Mouse (Mus musculus) embryonic stem cell, embryonic (primary cell): ENCODE data around the gene Rnase2a.
"Not testable (repeated sequence)": the region's sequence is repeated elsewhere in the genome, so short reads cannot be mapped to it uniquely, and the experiment has no call there.

Experiments
- CTCF ChIA-PET, 4 experiments: fragments of 300-600 bp in 2 of 4; fragments of 350-600 bp in 2 of 4; sonication (Branson Sonifier 250); formaldehyde crosslinking; loops; one replicate each; lab custom pipeline; 2022; ENCODE audit warnings: inconsistent platforms in 2 of 4; lab: Charles Lee
- POLR2A ChIA-PET, 4 experiments: fragments of 300-600 bp in 2 of 4; fragments of 350-600 bp in 2 of 4; sonication (Branson Sonifier 250); formaldehyde crosslinking; loops; one replicate each; lab custom pipeline; 2022; ENCODE audit warnings: antibody characterized with exemption in 4 of 4, inconsistent platforms in 1 of 4; lab: Charles Lee

Gene Rnase2a

GRCm38 (mm10) chr14:51256041-51256440 lies at the start of gene Rnase2a:
TSS of gene Rnase2a (minus strand) at chr14:51256112.
- ChIA-PET POLR2A (no interaction called here), CTCF (no interaction called here)

- ChIA-PET CTCF (interaction anchor here in 1 of 4 experiments (0.6 kb wide), 2 partner anchors 190 to 1979 kb away, joined by 3 to 4 read pairs; no protein-coding TSS in a partner anchor), POLR2A (no interaction called here)
Observed at GRCm38 (mm10) chr14:51291505-51291904, 35.6 kb upstream of the Rnase2a start.

- CTCF ChIA-PET = interaction anchor here in 1 of 4 experiments (0.6 kb wide), 1 partner anchor 584 kb away, joined by 7 read pairs; no protein-coding TSS in a partner anchor
- POLR2A ChIA-PET = interaction anchor here in 1 of 4 experiments (0.6 kb wide), 1 partner anchor 855 kb away, joined by 3 read pairs; no protein-coding TSS in a partner anchor
Observed at GRCm38 (mm10) chr14:51278515-51278914, 22.6 kb upstream of the Rnase2a start.

- ChIA-PET CTCF (interaction anchor here in 3 of 4 experiments (0.7 to 2.0 kb wide), 6 partner anchors 14 to 96 kb away, joined by 3 to 24 read pairs (median 3); no protein-coding TSS in a partner anchor), POLR2A (no interaction called here)
Observed at GRCm38 (mm10) chr14:51268677-51269076, 12.8 kb upstream of the Rnase2a start.

DNA sequence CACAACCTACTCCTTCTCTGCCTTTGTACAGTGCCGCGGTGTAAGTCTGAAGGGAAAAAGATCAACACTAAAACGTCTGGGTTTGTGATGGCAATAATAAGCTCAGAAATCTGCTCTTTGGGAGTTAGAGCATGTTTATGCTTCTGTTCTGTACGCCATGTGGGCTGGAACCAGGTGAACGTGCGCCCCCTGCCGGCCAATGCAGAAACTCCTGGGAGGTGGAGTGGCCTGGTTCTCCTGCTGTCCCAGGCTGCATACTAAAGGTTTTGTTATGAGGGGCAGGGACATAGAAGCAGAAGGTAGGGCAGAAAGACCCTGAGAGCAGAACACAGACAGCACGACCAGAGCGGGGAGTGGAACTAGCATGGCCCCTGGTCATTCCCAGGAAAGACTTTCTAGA lies 10.2 kb upstream of the Rnase2a start:
- POLR2A ChIA-PET = interaction anchor here in 1 of 4 experiments (0.7 kb wide), 1 partner anchor 93 kb away, joined by 3 read pairs; no protein-coding TSS in a partner anchor
- CTCF ChIA-PET = interaction anchor here (0.6 to 1.6 kb wide), 21 partner anchors 14 to 1602 kb away, joined by 3 to 14 read pairs (median 4); no protein-coding TSS in a partner anchor

GRCm38 (mm10) chr14:51265667-51266066 lies 9.8 kb upstream of the Rnase2a start:
- ChIA-PET CTCF (interaction anchor here (0.6 to 1.6 kb wide), 21 partner anchors 14 to 1601 kb away, joined by 3 to 14 read pairs (median 4); no protein-coding TSS in a partner anchor), POLR2A (no interaction called here)

GRCm38 (mm10) chr14:51262397-51262796 lies 6.5 kb upstream of the Rnase2a start:
- CTCF ChIA-PET = no interaction called here
- POLR2A ChIA-PET = no interaction called here

DNA sequence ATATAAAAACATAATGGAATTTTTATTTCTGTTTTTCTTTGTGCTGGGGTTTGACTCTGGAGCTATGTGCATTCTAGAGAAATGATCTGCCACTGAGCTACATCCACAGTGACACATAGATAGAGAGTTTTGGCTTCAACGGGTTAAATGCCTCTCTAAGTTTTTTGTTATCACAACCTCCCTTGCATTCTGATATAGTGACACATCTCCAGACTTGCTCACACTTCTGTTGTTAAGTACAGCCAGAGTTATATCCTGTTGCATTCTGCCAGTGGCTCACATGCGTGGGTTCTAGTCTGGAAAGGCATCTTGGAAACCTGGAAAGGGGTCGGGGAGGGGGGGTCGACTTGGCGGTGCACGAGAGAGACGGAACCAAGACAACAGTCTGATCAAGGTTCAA lies 3.8 kb upstream of the Rnase2a start:
- ChIA-PET POLR2A (no interaction called here), CTCF (no interaction called here)

DNA sequence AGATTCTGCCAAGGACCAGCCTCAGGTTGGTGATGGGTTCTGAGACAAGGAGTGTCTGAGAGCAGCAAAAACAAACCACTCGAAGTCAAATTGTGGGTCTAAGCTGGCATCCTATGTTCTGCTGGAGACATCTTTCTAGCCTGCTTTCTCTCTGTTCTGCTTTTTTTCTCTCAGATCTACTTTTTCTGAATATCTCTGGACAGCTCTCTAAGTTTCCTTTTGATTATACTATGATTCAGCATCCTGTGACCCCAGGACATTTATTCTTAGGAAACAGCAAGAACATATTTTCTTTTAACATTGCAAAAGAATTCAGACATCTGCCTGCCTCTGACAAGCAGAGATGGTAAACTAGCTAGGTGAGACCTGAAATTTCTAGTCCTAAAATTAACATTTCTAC lies 2.3 kb downstream of the Rnase2a start:
- ChIA-PET CTCF (interaction anchor here in 1 of 4 experiments (1.0 kb wide), 1 partner anchor 30 kb away, joined by 3 read pairs; no protein-coding TSS in a partner anchor), POLR2A (no interaction called here)

DNA sequence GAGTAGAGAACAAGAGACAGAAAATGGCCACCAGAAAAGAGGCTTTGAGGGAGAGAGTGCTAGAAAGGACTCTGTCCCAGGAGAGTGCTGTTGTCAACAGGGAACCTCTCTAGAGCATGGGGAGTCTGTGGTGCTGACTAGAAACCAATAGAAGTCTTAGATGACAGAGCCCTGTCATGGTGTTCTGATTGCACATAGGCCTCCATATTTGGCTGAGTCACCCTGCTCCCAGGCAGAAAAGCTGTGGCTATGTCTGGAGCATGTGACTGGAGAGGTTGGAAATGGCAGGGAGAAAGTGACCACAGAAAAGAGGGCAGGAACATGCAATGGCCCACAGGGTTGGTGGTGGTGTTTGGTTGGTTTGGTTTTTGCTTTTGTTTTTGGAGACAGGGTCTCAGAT lies 3.7 kb downstream of the Rnase2a start:
- POLR2A ChIA-PET = interaction anchor here in 1 of 4 experiments (1.2 kb wide), 1 partner anchor 590 kb away, joined by 3 read pairs; no protein-coding TSS in a partner anchor

DNA sequence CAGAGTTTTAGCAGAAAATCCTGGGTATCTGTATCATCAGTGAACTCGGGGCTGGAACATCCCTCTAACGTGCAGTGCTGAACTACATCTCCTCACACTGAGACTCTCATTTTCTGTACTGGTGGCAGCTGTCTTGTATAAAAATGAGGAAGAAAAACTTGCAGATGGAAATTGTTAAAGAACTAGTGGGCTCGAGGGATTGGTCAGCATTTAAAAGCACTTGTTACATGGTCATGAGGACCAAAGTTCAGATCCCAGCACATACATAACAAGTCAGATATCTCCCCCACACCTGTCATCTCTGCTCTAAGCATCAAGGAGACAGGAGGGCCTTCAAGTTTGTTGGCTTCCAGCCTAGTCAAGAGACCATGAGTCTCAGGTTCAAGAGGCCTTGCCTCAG lies 5.6 kb downstream of the Rnase2a start:
- POLR2A ChIA-PET = no interaction called here
- CTCF ChIA-PET = no interaction called here

More for the DNA sequence above, 3.7 kb downstream of the Rnase2a start:
- CTCF ChIA-PET = interaction anchor here in 1 of 4 experiments (1.1 kb wide), 1 partner anchor 14 kb away, joined by 3 read pairs; no protein-coding TSS in a partner anchor

DNA sequence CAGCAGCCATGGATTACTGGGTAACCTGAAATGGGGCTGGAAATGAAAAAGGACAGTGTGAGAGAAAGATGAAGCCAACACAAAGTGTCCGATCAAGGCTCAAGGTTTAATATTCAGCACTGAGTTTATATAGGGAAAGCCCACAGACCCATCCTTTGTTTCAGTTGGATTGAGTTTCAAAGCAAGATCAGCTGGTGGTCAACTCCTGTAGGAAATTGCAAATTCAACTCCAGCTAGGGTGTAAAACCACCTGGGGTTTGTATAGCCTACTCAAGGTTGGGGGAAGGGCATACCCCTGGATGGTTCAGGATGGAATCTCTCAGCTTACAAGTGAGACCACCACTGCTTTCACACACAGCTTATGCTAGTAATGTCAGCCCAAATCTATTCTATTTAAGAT lies 8.2 kb downstream of the Rnase2a start:
- CTCF ChIA-PET = interaction anchor here in 2 of 4 experiments (0.8 to 1.1 kb wide), 2 partner anchors 18 to 140 kb away, joined by 3 read pairs; no protein-coding TSS in a partner anchor

DNA sequence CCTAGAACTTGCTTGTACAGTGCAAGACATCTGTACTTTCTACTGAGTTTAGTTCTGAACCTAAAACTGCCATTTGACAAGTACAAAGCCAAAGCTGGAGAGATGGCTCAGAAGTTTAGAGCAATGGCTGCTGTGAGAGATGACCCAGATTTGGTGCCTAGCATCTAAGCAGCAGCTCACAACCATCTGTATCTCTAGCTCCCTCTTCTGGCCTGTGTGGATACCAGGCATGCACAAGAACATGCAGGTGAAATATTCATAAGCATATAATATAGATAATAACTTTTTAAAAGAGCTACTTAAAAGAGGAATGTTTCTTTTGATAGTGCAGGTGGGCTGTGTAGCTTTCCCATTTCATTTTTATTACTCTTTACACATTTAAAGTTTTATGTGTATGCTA lies 15.0 kb downstream of the Rnase2a start:
- POLR2A ChIA-PET = interaction anchor here in 1 of 4 experiments (0.5 kb wide), 2 partner anchors 78 to 199 kb away, joined by 3 to 5 read pairs; no protein-coding TSS in a partner anchor
- CTCF ChIA-PET = interaction anchor here (0.6 to 2.1 kb wide), 18 partner anchors 25 to 481 kb away, joined by 3 to 13 read pairs (median 4); no protein-coding TSS in a partner anchor

More for the DNA sequence above, 8.2 kb downstream of the Rnase2a start:
- POLR2A ChIA-PET = no interaction called here

DNA sequence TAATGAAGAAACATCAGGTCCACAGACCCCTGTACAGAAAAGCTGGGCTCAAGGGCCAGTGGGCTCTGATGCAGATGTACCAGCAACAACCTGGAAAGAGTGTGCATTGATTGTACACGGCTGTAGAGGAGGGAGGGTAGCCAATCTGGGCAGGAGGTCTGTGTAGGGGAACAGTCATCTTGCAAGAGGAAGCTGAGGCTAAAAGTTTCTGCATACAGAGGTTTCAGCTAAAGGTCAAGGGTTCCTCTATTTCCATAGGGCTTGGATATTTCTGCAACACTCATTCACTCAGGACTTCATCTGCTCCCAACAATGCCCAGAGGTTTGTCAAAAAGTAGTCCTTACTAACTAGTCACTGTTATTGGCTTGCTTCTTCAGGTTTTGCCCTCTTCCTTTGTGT lies 18.4 kb downstream of the Rnase2a start:
- POLR2A ChIA-PET = not testable (repeated sequence)
- CTCF ChIA-PET = interaction anchor here in 1 of 4 experiments (1.4 to 1.8 kb wide), 2 partner anchors 28 to 61 kb away, joined by 4 read pairs; no protein-coding TSS in a partner anchor

- POLR2A ChIA-PET, CTCF ChIA-PET: not testable (repeated sequence)
Observed at GRCm38 (mm10) chr14:51229657-51230056, 26.3 kb downstream of the Rnase2a start.

DNA sequence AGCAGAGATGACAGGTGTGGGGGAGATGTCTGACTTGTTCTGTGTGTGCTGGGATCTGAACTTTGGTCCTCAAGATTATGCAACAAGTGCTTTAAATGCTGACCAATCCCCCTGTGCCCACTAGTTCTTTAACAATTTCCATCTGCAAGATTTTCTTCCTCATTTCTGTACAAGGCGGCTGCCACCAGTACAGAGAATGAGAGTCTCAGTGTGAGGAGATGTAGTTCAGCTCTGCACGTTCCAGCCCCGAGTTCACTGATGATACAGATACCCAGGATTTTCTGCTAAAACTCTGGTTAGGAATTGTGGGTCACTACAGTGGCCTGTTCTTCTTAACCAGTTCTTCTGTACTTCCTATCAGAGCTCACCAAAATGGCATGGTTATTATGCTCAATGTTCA lies 35.8 kb downstream of the Rnase2a start:
- CTCF ChIA-PET, POLR2A ChIA-PET: not testable (repeated sequence)
